ENCODE assay signal across 8 mouse cellular contexts in genomic region chr8:111539422-111540076, GRCm38 (mm10). TPM values are rescaled to one million over a fixed set of nuclear protein-coding genes. Genes with fewer than 3 reads are reported as not detected.
DNase-seq lines count a peak whose midpoint lies in the region; ATAC-seq and TF ChIP-seq lines count a peak whose summit lies in the region.

No protein-coding gene starts in this region.

- WGBS in limb, embryonic 14.5 days, result 71% methylated on average over 10 of the region's 10 CpGs
- 66% methylated on average over 10 of the region's 10 CpGs for WGBS in small intestine, adult 2 months

- TF ChIP-seq CTCF in small intestine, adult 2 months (IDR thresholded peaks at IDR 0.05; ENCODE audit: extremely low read depth, insufficient read length, insufficient replicate concordance, low read depth, low read length), result no peak

- no peak overlapping the region for H3K27ac ChIP-seq in limb, embryonic 14.5 days (replicated peaks; ENCODE audit: low read depth, low read length)
- H3K27ac ChIP-seq in small intestine, adult 2 months (ENCODE audit: insufficient read depth, low read depth, low read length), result 0 out of 2 replicates have a peak overlapping the region, but pooled peaks have one; percentile 11

- H3K4me2 ChIP-seq in limb, embryonic 14.5 days (replicated peaks; ENCODE audit: low read depth, low read length, severe bottlenecking), result peak overlapping the region; percentile 30; the same call in 1 of the 2 replicates

- H3K36me3 ChIP-seq in limb, embryonic 14.5 days (ENCODE audit: control insufficient read depth, insufficient read depth, low read length), result no peaks in the 10 kb centered on the region
- no peaks in the 10 kb centered on the region for H3K36me3 ChIP-seq in small intestine, adult 2 months (ENCODE audit: control insufficient read depth, insufficient read depth, low read length)

- no peak for ATAC-seq in limb, embryonic 14.5 days (ENCODE audit: low FRiP score, low read depth)
- ATAC-seq in erythroblast, adult 5-6 weeks (replicated peaks; ENCODE audit: low FRiP score, poor library complexity, severe bottlenecking), result no peak

- peaks cover 28% of the 10 kb centered on the region for H3K4me1 ChIP-seq in limb, embryonic 14.5 days (ENCODE audit: control insufficient read depth, insufficient read depth, low read length)
- H3K4me1 ChIP-seq in small intestine, adult 2 months (ENCODE audit: control insufficient read depth, insufficient read depth, insufficient read length, low read length), result peaks cover 5% of the 10 kb centered on the region; the same call in 1 of the 2 replicates

- no peaks in the 10 kb centered on the region for H3K9me3 ChIP-seq in limb, embryonic 14.5 days (ENCODE audit: control insufficient read depth, low read length)

- H3K9ac ChIP-seq in limb, embryonic 14.5 days (ENCODE audit: low read depth, low read length, severe bottlenecking), result 0 out of 2 replicates have a peak overlapping the region, but pooled peaks have one; percentile 6

- peak overlapping the region; percentile 93; the same call in 1 of the 2 replicates for H3K4me3 ChIP-seq in limb, embryonic 14.5 days (replicated peaks; ENCODE audit: low read length)
- no peak overlapping the region; the same call in 1 of the 2 replicates for H3K4me3 ChIP-seq in small intestine, adult 2 months (ENCODE audit: low read depth, low read length)

- H3K27me3 ChIP-seq in limb, embryonic 14.5 days (ENCODE audit: control insufficient read depth, insufficient read depth, low read length), result no peaks in the 10 kb centered on the region
- H3K27me3 ChIP-seq in small intestine, adult 2 months (ENCODE audit: control insufficient read depth, insufficient read depth, low read length), result no peaks in the 10 kb centered on the region

- no peak for TF ChIP-seq POLR2A in limb, embryonic 14.5 days (IDR thresholded peaks at IDR 0.05; ENCODE audit: borderline replicate concordance, extremely low read depth, insufficient read depth, insufficient read length)
- no peak for TF ChIP-seq POLR2A in small intestine, adult 2 months (IDR thresholded peaks at IDR 0.05; ENCODE audit: low read depth, low read length)

- peak; percentile 16 for DNase-seq in cerebellum, adult 8-10 months
- no peak for DNase-seq in cerebellum, adult 11-12 months
- DNase-seq in adrenal gland, adult 8-10 months, result peak; percentile 41
- peak; percentile 50 for DNase-seq in heart, adult 8-10 months (ENCODE audit: low spot score)
- no peak for DNase-seq in limb, embryonic 14.5 days (ENCODE audit: low spot score)
- DNase-seq in kidney, postnatal 25 days, result no peak

RNA-seq across cellular contexts. Expression of gene Znrf1, which starts 3.7 kb away (rescaled TPM):
- 10 to 100 TPM; 42.2 to 60.4 (median 50.2) TPM for total RNA-seq in adrenal gland, adult 8-10 months (2022)
- 10 to 100 TPM; 52.7 to 71.3 (median 59.2) TPM for total RNA-seq in heart, adult 8-10 months (2022)
- 133 and 158 TPM in 2 replicates for polyA plus RNA-seq in limb, embryonic 14.5 days (2012; rRNA removed)
- polyA plus RNA-seq in limb, embryonic 14.5 days (2014; fragmentation: Nextera tagmentation; extraction: Ambion mirVana), result 42.4 and 55.3 TPM in 2 replicates
- 18.7 and 25.7 TPM in 2 replicates for polyA plus RNA-seq in small intestine, adult 2 months (2012; rRNA removed)
- total RNA-seq in erythroblast, adult 5-6 weeks (2015; ENCODE audit: low replicate concordance), result 5.8 and 35.1 TPM in 2 replicates
- 7.1 and 14.6 TPM in 2 replicates for total RNA-seq in erythroblast, adult 5-6 weeks (2017; ENCODE audit: low replicate concordance)

RNA-seq across cellular contexts. Expression of gene Wdr59, which starts 17.7 kb away (rescaled TPM):
- 10 to 100 TPM; 13.4 to 15.9 (median 14.9) TPM for total RNA-seq in adrenal gland, adult 8-10 months (2022)
- total RNA-seq in heart, adult 8-10 months (2022), result 1 to 10 TPM; 6.5 to 7.4 (median 7.0) TPM
- polyA plus RNA-seq in limb, embryonic 14.5 days (2012; rRNA removed), result 11.5 and 13.3 TPM in 2 replicates
- 6.0 and 6.1 TPM in 2 replicates for polyA plus RNA-seq in limb, embryonic 14.5 days (2014; fragmentation: Nextera tagmentation; extraction: Ambion mirVana)
- 2.1 and 2.2 TPM in 2 replicates for polyA plus RNA-seq in small intestine, adult 2 months (2012; rRNA removed)
- 1.7 and 3.1 TPM in 2 replicates for total RNA-seq in erythroblast, adult 5-6 weeks (2015; ENCODE audit: low replicate concordance)
- total RNA-seq in erythroblast, adult 5-6 weeks (2017; ENCODE audit: low replicate concordance), result 2.0 and 3.3 TPM in 2 replicates

Comparison
In these comparisons a context has a peak if more than half of its experiments do, and no peak if none do; other contexts are left out.
1. DNase-seq: peak in cerebellum, adult 8-10 months (single experiment), adrenal gland, adult 8-10 months (single experiment) and heart, adult 8-10 months (single experiment); none in cerebellum, adult 11-12 months (single experiment), limb, embryonic 14.5 days (single experiment) and kidney, postnatal 25 days (0 of 2).